Mouse (Mus musculus): ENCODE measurements around the gene Gphb5.
"Not testable (repeated sequence)": the region's sequence is repeated elsewhere in the genome, so short reads cannot be mapped to it uniquely, and the experiment has no call there.

Gphb5 gene

GRCm38 (mm10) chr12:75416681-75417080 lies at the start of gene Gphb5:
TSS of gene Gphb5 (minus strand) at chr12:75416781.
- DNase-seq (ENCODE audit: low spot score): no peak

DNA sequence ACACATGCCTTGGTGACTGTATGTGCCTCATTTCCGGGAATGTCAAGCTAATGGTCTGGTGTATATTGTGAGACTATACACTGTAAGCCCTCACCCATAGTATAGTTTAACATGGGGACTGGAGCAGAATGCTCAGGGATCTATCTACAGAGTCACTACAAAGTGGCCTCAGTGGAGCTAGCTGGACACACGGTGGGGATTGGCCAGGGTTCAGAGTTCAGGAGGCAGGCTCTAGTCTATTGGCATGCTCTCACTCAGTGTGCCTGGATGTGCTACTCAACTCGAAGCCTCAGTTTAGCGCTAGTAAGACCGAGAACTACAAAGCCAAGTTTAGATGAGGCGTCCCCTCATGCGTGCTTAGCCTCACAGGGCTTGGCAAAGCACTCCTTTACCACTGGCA lies 49.6 kb upstream of the Gphb5 start:
- no peak for DNase-seq (ENCODE audit: low spot score)

DNA sequence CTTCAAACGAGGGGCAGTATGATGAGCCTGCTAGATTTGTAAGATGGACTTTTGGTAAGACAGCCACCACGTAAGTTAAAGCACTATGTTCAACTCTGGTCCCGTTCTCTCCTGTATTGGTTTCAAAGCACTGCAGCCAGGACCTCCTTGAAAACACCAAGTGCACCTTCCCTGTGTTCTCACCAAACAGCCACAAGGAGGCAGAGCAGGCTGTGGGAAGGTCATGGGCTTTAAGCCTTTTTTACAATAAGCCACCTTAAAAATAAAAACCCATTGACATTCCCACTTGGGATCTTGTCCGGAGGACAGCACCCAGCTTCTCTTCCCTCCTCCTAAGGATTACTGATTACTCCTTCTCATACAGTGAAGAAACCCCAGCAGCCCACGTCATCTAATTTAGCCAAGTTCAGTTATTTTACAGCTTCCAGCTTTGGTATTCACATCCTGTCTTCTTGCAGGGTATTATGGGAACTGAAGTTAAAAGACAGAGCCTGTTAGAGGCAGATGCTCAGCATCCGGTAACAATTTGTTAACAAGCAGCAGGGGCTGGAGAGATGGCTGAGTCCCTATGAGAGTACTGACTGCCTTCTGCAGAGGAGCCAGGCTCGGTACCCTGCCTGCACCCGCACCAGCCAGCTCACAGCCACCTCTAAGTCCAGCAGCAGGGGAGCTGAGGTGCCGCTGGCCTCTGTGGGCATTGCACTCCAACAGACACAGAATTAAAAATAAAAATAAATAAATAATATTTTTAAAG lies 47.6 kb upstream of the Gphb5 start:
- DNase-seq (ENCODE audit: low spot score): peak; percentile 36

- no peak for DNase-seq (ENCODE audit: low spot score)
Observed at GRCm38 (mm10) chr12:75460561-75460960, 44.0 kb upstream of the Gphb5 start.

GRCm38 (mm10) chr12:75459656-75460055 lies 43.1 kb upstream of the Gphb5 start:
- no peak for DNase-seq (ENCODE audit: low spot score)

GRCm38 (mm10) chr12:75453441-75453840 lies 36.9 kb upstream of the Gphb5 start:
- no peak for DNase-seq (ENCODE audit: low spot score)

DNA sequence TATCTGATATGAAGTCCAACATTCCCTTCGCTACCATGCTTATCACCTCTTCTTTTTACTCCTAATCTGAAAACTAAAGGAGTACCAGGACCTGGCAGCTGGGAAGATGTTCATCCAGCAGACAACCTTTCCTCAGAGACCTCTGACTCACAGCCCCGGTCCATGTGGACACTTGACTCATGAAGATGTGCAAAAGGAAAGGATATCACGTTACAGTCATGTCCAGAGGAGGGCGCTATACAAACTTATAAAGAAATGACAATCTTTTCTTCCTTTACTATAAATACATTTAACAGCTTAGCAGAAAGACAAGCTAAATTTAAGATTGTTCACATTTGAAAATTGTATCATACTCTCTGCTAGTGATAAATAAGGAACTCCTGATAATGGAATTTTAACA lies 36.4 kb upstream of the Gphb5 start:
- DNase-seq (ENCODE audit: low spot score): no peak

- no peak for DNase-seq (ENCODE audit: low spot score)
Observed at GRCm38 (mm10) chr12:75450592-75450991, 34.0 kb upstream of the Gphb5 start.

DNA sequence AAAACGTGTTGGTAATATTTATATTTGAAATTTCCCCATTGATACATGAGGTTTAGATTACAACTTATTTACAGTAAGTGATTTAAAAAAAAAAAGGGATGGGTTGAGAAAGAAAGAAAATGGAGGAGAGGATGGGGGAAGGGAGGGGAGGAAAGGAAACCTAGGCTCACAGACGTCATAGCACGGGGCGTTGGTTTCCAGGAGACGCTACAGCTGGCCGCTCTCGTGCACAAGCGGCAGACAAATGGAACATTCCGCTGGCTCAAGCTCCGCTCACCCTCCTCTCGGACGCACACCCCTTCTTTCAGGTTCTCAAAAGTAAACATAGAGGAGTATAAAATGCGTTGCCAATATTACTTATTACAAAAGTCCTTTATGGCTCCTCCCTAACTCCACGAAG lies 33.4 kb upstream of the Gphb5 start:
- no peak for DNase-seq (ENCODE audit: low spot score)

- peak; percentile 18 for DNase-seq (ENCODE audit: low spot score)
Observed at GRCm38 (mm10) chr12:75449475-75449966, 32.9 kb upstream of the Gphb5 start.

DNA sequence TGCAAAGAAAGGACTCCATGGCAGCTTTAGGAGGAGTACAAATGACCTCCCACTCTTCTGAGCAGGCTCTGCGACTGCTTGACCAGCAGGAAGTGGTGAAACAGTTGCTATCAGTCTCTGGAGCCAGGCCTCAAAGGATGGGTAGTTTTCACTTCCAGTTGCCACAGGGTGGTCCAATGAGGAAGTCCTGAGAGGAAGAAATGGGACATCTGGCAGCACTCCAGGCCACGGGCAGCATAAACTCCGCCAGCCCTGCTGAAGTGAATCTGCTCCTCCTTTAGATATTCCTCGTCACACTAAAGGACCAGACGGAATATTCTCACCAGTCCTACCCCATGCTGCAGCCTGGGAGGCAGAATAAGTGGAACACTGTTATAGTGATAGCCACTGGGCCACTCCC lies 32.3 kb upstream of the Gphb5 start:
- DNase-seq (ENCODE audit: low spot score): no peak

DNA sequence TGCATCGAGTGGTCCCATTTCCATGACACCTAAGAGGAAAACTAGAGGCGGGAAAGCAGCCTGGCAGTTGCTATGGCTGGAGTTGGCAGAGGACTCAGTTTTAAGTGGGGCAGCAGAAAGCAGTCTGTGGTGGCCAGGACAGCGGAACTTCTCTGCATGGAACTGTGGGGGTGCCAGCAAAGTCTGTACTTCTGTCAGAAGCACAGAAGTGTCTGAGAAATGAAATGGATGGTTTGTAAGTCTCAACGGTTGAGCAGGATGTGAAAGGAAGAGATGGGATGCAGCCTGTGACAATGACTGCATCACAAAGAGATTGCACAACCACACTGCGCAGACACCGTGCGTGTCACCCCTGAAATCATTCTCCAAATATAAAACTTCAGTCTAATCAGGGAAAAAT lies 29.7 kb upstream of the Gphb5 start:
- no peak for DNase-seq (ENCODE audit: low spot score)

DNA sequence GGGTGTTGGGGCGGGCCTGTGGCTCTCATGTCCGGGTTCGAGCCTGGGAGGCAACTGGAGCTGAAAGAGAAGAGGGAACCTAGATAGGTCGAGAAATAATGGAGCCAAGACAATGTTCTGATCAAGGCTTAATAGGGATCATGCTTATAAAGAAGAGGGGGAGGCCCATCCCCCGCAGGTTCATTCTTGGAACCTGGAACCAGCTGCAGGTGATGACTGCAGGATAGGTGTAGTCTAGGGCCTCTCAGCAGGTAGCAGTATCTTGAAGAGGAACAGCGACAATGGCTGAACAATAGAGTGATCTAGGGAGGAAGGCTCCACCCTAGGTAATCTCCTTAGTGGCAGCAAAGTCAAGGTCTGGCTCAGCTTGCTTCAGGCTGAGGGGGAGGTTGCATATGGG lies 15.8 kb upstream of the Gphb5 start:
- not testable (repeated sequence) for DNase-seq (ENCODE audit: low spot score)

- DNase-seq (ENCODE audit: low spot score): no peak
Observed at GRCm38 (mm10) chr12:75429685-75430396, 13.3 kb upstream of the Gphb5 start.

GRCm38 (mm10) chr12:75428719-75429118 lies 12.1 kb upstream of the Gphb5 start:
- DNase-seq (ENCODE audit: low spot score): no peak

DNA sequence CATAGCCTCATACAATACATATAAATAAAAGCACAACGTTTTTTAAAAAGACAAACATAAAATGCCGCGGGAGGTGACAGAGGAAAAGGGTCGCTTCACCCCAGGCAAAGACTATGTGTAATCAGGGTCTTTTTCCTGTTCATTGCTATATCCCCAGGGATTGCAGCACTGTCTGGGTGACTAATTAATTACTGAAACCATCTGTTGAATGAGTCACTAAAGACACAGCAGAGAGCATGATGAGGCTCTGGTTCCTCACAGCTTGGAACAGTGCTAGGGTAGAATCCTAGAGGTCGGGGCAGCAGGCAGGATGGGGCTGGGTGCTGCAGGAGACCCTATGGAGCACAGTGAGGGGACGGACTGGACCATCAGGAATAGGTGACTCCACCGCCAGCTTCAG lies 9.3 kb upstream of the Gphb5 start:
- no peak for DNase-seq (ENCODE audit: low spot score)

- no peak for DNase-seq (ENCODE audit: low spot score)
Observed at GRCm38 (mm10) chr12:75424817-75425216, 8.2 kb upstream of the Gphb5 start.

- no peak for DNase-seq (ENCODE audit: low spot score)
Observed at GRCm38 (mm10) chr12:75424359-75424758, 7.8 kb upstream of the Gphb5 start.

DNA sequence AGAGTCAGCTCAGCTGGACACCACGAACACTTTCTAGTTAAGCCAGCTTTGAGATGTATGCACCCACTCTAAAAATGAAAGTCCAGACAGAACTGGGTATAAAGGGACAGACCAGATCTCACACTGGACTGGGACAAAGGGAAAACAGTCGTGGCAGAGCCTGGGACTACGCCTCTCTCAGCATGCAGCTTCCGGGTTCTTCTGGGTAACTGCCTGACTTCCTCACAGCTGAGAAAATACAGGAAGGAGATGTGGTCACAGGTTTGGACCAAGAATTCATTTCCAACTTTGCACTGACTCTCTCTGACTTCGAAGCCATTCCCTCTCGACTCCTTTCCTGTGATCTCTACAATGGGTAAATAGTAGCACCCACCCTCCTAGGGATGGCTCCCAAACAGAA lies 1.6 kb downstream of the Gphb5 start:
- DNase-seq (ENCODE audit: low spot score): no peak

- DNase-seq (ENCODE audit: low spot score): no peak
Observed at GRCm38 (mm10) chr12:75412964-75413363, 3.6 kb downstream of the Gphb5 start.

DNA sequence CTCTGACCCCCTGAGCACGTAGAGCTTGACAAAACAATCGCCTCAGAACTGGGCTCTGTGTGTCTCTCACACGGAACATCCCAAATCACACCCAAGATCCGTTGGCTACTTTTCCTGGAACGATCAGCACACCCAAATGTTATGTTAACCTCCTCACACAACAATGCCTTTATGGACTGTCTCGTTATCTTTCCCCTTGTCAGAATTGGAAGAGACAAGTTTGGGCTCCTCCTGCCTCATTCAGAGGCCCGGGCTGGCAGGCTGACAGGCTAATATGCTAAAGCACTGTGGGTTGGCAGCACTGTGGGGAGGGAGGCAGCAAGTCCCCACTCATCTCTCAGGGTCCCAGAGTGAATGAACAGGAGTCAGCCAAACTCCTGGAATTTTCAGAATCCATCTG lies 19.5 kb downstream of the Gphb5 start:
- no peak for DNase-seq (ENCODE audit: low spot score)

DNA sequence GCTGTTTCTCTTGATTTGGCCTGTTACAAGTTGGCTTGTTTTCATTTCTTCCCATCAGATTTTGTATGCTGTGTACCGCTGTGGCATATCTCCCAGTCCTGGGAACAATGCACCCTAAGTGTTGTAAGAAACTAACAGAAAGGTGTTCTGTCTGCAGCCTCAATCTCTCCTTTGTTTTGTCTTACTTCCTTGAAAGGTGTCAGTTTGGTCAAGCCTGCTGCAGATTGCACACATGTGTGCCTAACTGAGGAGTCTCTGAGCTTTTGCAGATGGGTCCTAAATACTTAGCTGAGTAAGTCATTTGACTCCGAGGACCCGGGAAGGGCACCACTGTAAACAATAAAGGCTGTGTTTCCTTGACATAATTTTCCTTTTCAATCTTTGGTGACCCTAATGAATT lies 20.0 kb downstream of the Gphb5 start:
- DNase-seq (ENCODE audit: low spot score): no peak

GRCm38 (mm10) chr12:75394011-75394773 lies 22.4 kb downstream of the Gphb5 start:
- DNase-seq (ENCODE audit: low spot score): peak; percentile 8
